Mouse (Mus musculus) lung, adult 2 months (tissue): ENCODE data around the gene Cradd.

Source experiments
- CTCF ChIP-seq: fragments of 200-500 bp; IDR thresholded peaks from 2 replicates; pipeline ENCODE4 v1.5.1; 2011; ENCODE audit warnings: mild to moderate bottlenecking, low read length, control low read depth; ENCODE audit not compliant: insufficient read depth
- POLR2A ChIP-seq: fragments of 200-500 bp; IDR thresholded peaks from 2 replicates; pipeline ENCODE4 v1.6.1; 2011; ENCODE audit warnings: low read depth, mild to moderate bottlenecking, control low read depth, low read length, borderline replicate concordance; ENCODE audit errors: extremely low read depth

GRCm38 (mm10) chr10:95226772-95227171 is 97.2 kb downstream of the Cradd start:
- TF ChIP-seq POLR2A (no peak), CTCF (no peak)
